Mouse (Mus musculus): ENCODE data around the gene Vsnl1. TPM values are rescaled to one million over a fixed set of nuclear protein-coding genes. Genes with fewer than 3 reads are reported as not detected.

Vsnl1 gene
- polyA plus RNA-seq, 1 experiment = not detected

DNA sequence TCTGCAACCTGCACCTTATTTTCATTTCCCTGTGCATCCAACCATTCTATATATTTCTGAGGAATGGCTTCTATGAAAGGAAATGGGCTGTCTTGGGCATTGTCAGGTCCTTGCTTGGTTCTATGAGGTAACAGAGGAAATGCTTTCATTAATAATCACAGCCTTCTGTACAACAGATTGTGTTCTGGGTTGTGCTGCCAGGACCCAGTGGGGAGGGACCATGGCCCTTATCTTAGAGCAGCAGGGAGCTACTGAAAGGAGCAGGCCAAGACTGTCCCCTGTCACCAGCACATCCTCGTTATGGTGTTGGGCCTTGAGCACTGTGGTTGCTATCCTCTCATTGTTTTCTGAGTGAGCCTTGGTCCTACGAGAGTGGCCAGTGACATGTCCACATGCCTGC is 40.9 kb downstream of the Vsnl1 start:
- Histone ChIP-seq H3K36me3 (ENCODE audit: control insufficient read depth, insufficient read depth) (no peaks in the 10 kb centered on the region), H3ac (ENCODE audit: control insufficient read depth, insufficient read length, low read depth) (no peak overlapping the region), H3K79me2 (ENCODE audit: control insufficient read depth, insufficient read depth) (no peaks in the 10 kb centered on the region), H3K79me3 (ENCODE audit: low read depth) (no peaks in the 10 kb centered on the region), H3K4me3 (ENCODE audit: insufficient read depth, poor library complexity, severe bottlenecking) (no peak overlapping the region), H3K27me3 (ENCODE audit: control insufficient read depth, insufficient read depth, insufficient read length) (no peaks in the 10 kb centered on the region)
- TF ChIP-seq MYOG (IDR thresholded peaks at IDR 0.05; ENCODE audit: control insufficient read depth, extremely low read depth, insufficient read length) = no peak
- no peak for TF ChIP-seq FOSL1 (IDR thresholded peaks at IDR 0.05; ENCODE audit: insufficient read depth, low read length, poor library complexity, severe bottlenecking)
- no peak for TF ChIP-seq CTCF (IDR thresholded peaks at IDR 0.05; ENCODE audit: control insufficient read depth, insufficient read depth, insufficient read length)
- TF ChIP-seq USF1 (IDR thresholded peaks at IDR 0.05; ENCODE audit: low read depth) = no peak
- TF ChIP-seq CEBPB (IDR thresholded peaks at IDR 0.05; ENCODE audit: low read depth) = no peak
- no peak for TF ChIP-seq MAX (IDR thresholded peaks at IDR 0.05)
- TF ChIP-seq MYOD1 (IDR thresholded peaks at IDR 0.05; ENCODE audit: control insufficient read depth, insufficient read length, low read depth) = no peak

DNA sequence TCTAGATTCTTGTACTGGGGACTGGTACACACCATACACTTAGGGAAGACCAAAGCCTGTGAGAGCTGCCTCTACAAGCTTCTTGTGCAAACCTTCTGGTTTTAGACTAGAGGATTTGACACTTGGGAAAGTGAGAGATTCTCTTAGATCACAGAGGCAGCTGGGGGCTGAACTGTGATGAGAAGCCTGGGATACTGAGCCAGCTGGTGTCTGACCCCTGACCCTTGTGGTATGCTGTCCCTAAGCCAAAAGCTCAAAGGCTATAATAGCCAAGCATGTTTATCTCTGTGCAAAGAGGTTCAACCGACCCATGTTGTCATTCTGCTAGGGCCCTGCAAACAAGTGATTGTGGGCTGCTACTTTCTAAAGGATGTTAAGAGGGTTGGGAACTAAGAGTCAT is 43.9 kb downstream of the Vsnl1 start:
- Histone ChIP-seq H3K79me3 (ENCODE audit: low read depth) (no peaks in the 10 kb centered on the region), H3ac (ENCODE audit: control insufficient read depth, insufficient read length, low read depth) (no peak overlapping the region), H3K4me3 (ENCODE audit: insufficient read depth, poor library complexity, severe bottlenecking) (no peak overlapping the region), H3K36me3 (ENCODE audit: control insufficient read depth, insufficient read depth) (no peaks in the 10 kb centered on the region), H3K27me3 (ENCODE audit: control insufficient read depth, insufficient read depth, insufficient read length) (no peaks in the 10 kb centered on the region), H3K79me2 (ENCODE audit: control insufficient read depth, insufficient read depth) (no peaks in the 10 kb centered on the region)
- TF ChIP-seq USF1 (IDR thresholded peaks at IDR 0.05; ENCODE audit: low read depth) = no peak
- TF ChIP-seq MYOG (IDR thresholded peaks at IDR 0.05; ENCODE audit: control insufficient read depth, extremely low read depth, insufficient read length) = no peak
- TF ChIP-seq CTCF (IDR thresholded peaks at IDR 0.05; ENCODE audit: control insufficient read depth, insufficient read depth, insufficient read length) = no peak
- TF ChIP-seq CEBPB (IDR thresholded peaks at IDR 0.05; ENCODE audit: low read depth) = no peak
- no peak for TF ChIP-seq FOSL1 (IDR thresholded peaks at IDR 0.05; ENCODE audit: insufficient read depth, low read length, poor library complexity, severe bottlenecking)
- TF ChIP-seq MAX (IDR thresholded peaks at IDR 0.05) = no peak
- TF ChIP-seq MYOD1 (IDR thresholded peaks at IDR 0.05; ENCODE audit: control insufficient read depth, insufficient read length, low read depth) = no peak

DNA sequence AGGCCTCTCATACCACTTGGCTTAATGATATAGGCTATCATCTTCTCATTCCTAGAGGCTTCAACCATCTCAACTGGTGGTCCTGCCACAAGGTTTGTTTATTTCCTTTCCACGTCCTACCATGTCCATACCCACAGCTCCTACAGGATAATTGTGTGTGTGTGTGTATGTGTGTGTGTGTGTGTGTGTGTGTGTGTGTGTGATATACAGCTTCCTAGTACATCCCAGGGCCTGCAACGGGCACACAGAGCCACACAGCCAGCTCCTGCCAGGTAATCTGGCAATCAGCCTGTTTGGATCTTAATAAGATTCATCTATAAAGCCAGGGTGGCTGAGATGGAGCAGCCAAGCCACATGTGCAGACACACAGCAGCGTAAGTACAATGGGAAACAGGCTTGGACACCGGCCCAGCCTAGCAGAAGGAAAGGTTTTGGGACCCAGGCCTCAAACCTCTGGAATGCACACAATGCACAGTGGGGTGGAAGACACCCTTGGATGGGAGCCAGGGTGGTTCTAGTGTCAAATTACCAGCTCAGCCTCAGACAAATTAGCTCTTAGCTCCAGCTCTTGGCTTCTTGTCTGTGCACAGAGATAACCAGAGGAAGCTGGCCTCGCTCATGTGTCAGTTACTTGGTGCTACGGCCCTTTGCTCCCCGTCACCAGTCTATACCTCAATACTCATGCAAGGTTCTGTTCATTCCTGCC is 45.0 kb downstream of the Vsnl1 start:
- no peaks in the 10 kb centered on the region for H3K36me3 ChIP-seq (ENCODE audit: control insufficient read depth, insufficient read depth)
- H3ac ChIP-seq (ENCODE audit: control insufficient read depth, insufficient read length, low read depth) = no peak overlapping the region
- no peaks in the 10 kb centered on the region for H3K27me3 ChIP-seq (ENCODE audit: control insufficient read depth, insufficient read depth, insufficient read length)
- H3K4me3 ChIP-seq (ENCODE audit: insufficient read depth, poor library complexity, severe bottlenecking) = no peak overlapping the region
- no peaks in the 10 kb centered on the region for H3K79me3 ChIP-seq (ENCODE audit: low read depth)
- H3K79me2 ChIP-seq (ENCODE audit: control insufficient read depth, insufficient read depth) = no peaks in the 10 kb centered on the region
- peak; percentile 39 for TF ChIP-seq MAX (IDR thresholded peaks at IDR 0.05)
- no peak for TF ChIP-seq CEBPB (IDR thresholded peaks at IDR 0.05; ENCODE audit: low read depth)

DNA sequence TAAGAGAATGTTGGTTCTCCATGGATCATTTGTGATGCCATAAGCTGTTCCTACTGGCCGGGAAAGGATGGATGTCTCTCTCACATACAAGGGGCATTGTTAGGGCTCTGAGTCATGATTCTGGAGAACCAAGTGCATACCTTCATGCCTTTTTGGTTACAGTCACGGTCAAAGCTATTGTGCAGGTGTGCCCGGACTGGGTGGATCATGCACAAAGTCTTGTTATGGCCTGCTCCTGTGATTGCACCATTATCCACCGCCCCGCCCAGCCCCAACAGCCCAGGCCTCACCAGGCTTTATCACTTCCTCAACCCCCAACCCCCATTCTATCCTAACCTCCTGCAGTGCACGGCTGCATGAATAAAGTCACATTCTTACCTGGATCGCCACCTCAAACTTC is 47.3 kb downstream of the Vsnl1 start:
- H3K27me3 ChIP-seq (ENCODE audit: control insufficient read depth, insufficient read depth, insufficient read length) = no peaks in the 10 kb centered on the region
- TF ChIP-seq USF1 (IDR thresholded peaks at IDR 0.05; ENCODE audit: low read depth) (no peak), FOSL1 (IDR thresholded peaks at IDR 0.05; ENCODE audit: insufficient read depth, low read length, poor library complexity, severe bottlenecking) (no peak), MYOD1 (IDR thresholded peaks at IDR 0.05; ENCODE audit: control insufficient read depth, insufficient read length, low read depth) (no peak), MYOG (IDR thresholded peaks at IDR 0.05; ENCODE audit: control insufficient read depth, extremely low read depth, insufficient read length) (no peak), CEBPB (IDR thresholded peaks at IDR 0.05; ENCODE audit: low read depth) (no peak), MAX (IDR thresholded peaks at IDR 0.05) (no peak), CTCF (IDR thresholded peaks at IDR 0.05; ENCODE audit: control insufficient read depth, insufficient read depth, insufficient read length) (no peak)

DNA sequence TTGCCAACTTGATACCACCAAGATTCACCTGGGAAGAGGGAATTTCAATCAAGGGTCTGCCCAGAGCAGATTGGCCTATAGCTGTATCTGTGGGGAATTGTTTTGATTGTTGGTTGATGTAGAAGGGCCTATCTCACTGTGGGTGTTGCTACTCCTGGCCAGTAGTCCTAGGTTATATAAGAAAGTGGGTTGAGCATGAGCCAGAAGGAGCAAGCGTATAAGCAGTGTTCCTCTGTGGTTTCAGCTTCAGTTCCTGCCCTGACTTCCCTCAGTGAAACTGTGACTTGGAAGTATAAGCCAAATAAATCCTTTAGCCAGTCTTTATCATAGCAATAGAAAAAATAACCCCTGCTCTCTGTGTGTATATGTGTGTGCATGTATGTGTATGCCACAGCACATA is 51.7 kb downstream of the Vsnl1 start:
- H3K36me3 ChIP-seq (ENCODE audit: control insufficient read depth, insufficient read depth) = no peaks in the 10 kb centered on the region
- TF ChIP-seq FOSL1 (IDR thresholded peaks at IDR 0.05; ENCODE audit: insufficient read depth, low read length, poor library complexity, severe bottlenecking) = no peak
- TF ChIP-seq MYOG (IDR thresholded peaks at IDR 0.05; ENCODE audit: control insufficient read depth, extremely low read depth, insufficient read length) = no peak
- TF ChIP-seq USF1 (IDR thresholded peaks at IDR 0.05; ENCODE audit: low read depth) = no peak
- TF ChIP-seq CEBPB (IDR thresholded peaks at IDR 0.05; ENCODE audit: low read depth) = no peak
- TF ChIP-seq CTCF (IDR thresholded peaks at IDR 0.05; ENCODE audit: control insufficient read depth, insufficient read depth, insufficient read length) = no peak
- no peak for TF ChIP-seq MAX (IDR thresholded peaks at IDR 0.05)
- no peak for TF ChIP-seq MYOD1 (IDR thresholded peaks at IDR 0.05; ENCODE audit: control insufficient read depth, insufficient read length, low read depth)
- no peaks in the 10 kb centered on the region for H3K79me2 ChIP-seq (ENCODE audit: control insufficient read depth, insufficient read depth)
- H3K4me3 ChIP-seq (ENCODE audit: insufficient read depth, poor library complexity, severe bottlenecking) = no peak overlapping the region
- H3ac ChIP-seq (ENCODE audit: control insufficient read depth, insufficient read length, low read depth) = no peak overlapping the region
- H3K79me3 ChIP-seq (ENCODE audit: low read depth) = no peaks in the 10 kb centered on the region
- H3K27me3 ChIP-seq (ENCODE audit: control insufficient read depth, insufficient read depth, insufficient read length) = no peaks in the 10 kb centered on the region

More for the DNA sequence above, 47.3 kb downstream of the Vsnl1 start:
- Histone ChIP-seq H3K4me3 (ENCODE audit: insufficient read depth, poor library complexity, severe bottlenecking) (no peak overlapping the region), H3K36me3 (ENCODE audit: control insufficient read depth, insufficient read depth) (no peaks in the 10 kb centered on the region), H3K79me3 (ENCODE audit: low read depth) (no peaks in the 10 kb centered on the region), H3ac (ENCODE audit: control insufficient read depth, insufficient read length, low read depth) (no peak overlapping the region), H3K79me2 (ENCODE audit: control insufficient read depth, insufficient read depth) (no peaks in the 10 kb centered on the region)

DNA sequence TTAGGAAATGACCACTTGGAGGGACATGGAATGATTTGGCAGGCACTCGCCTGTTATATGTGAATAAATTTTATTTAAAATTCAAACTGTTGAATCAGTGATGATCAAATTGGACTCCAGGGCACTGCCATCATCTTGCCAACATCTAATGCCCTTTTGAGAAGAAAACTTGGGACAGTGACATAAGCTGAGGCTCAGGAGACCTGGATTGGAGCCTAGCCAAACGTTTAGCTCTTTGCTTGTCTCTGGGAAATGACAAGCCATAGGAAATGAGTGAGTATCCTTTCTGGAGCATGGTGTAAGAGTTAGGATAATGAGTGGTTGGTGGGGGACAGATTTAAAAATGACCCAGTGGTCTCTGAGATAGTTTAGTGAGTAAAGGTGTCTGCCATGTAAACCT is 57.0 kb downstream of the Vsnl1 start:
- Histone ChIP-seq H3K79me3 (ENCODE audit: low read depth) (no peaks in the 10 kb centered on the region), H3K79me2 (ENCODE audit: control insufficient read depth, insufficient read depth) (no peaks in the 10 kb centered on the region), H3K36me3 (ENCODE audit: control insufficient read depth, insufficient read depth) (no peaks in the 10 kb centered on the region), H3K4me3 (ENCODE audit: insufficient read depth, poor library complexity, severe bottlenecking) (no peak overlapping the region), H3ac (ENCODE audit: control insufficient read depth, insufficient read length, low read depth) (no peak overlapping the region), H3K27me3 (ENCODE audit: control insufficient read depth, insufficient read depth, insufficient read length) (no peaks in the 10 kb centered on the region)
- no peak for TF ChIP-seq CTCF (IDR thresholded peaks at IDR 0.05; ENCODE audit: control insufficient read depth, insufficient read depth, insufficient read length)
- no peak for TF ChIP-seq FOSL1 (IDR thresholded peaks at IDR 0.05; ENCODE audit: insufficient read depth, low read length, poor library complexity, severe bottlenecking)
- no peak for TF ChIP-seq MYOG (IDR thresholded peaks at IDR 0.05; ENCODE audit: control insufficient read depth, extremely low read depth, insufficient read length)
- no peak for TF ChIP-seq MAX (IDR thresholded peaks at IDR 0.05)

Data from C2C12 (cell line).